Mouse (Mus musculus) midbrain, embryonic 14.5 days (tissue): Measurements from ENCODE around the gene Srpr. TPM values are rescaled to one million over a fixed set of nuclear protein-coding genes. Genes with fewer than 3 reads are reported as not detected.

Experiments
- ATAC-seq: fragments of 200-750 bp; cut with Nextera tagmentation; 2 replicates; pipeline ENCODE4 v1.8.0; 2017; ENCODE audit warnings: moderate number of reproducible peaks, moderate library complexity; ENCODE audit not compliant: low FRiP score, low TSS enrichment
- DNase-seq: peaks from one replicate; pipeline ENCODE4 v3.0.0-alpha.2; 2015
- H3K27ac ChIP-seq: fragments of 300-500 bp; sonication (generic); replicated peaks from 2 replicates; pipeline ENCODE4 v1.5.1; 2014; ENCODE audit warnings: mild to moderate bottlenecking, low read depth, low read length, moderate library complexity
- H3K27me3 ChIP-seq: fragments of 300-500 bp; sonication (generic); 2 replicates; pipeline ENCODE4 v1.6.1; 2014; ENCODE audit warnings: low read length, control low read depth, mixed read lengths; ENCODE audit not compliant: control insufficient read depth, insufficient read depth
- H3K36me3 ChIP-seq: fragments of 300-500 bp; sonication (generic); 2 replicates; pipeline ENCODE4 v1.6.1; 2014; ENCODE audit warnings: low read length, control low read depth; ENCODE audit not compliant: control insufficient read depth, insufficient read depth
- H3K4me1 ChIP-seq: fragments of 300-500 bp; sonication (generic); 2 replicates; pipeline ENCODE4 v1.6.1; 2014; ENCODE audit warnings: mild to moderate bottlenecking, antibody characterized with exemption, low read length, control low read depth; ENCODE audit not compliant: control insufficient read depth, insufficient read depth
- H3K4me2 ChIP-seq: fragments of 300-500 bp; sonication (generic); 2 replicates; pipeline ENCODE4 v1.6.1; 2014; ENCODE audit warnings: mild to moderate bottlenecking, low read length, moderate library complexity
- H3K4me3 ChIP-seq: fragments of 300-500 bp; sonication (generic); replicated peaks from 2 replicates; pipeline ENCODE4 v1.5.1; 2014; ENCODE audit warnings: low read depth, low read length
- H3K9ac ChIP-seq: fragments of 300-500 bp; sonication (generic); replicated peaks from 2 replicates; pipeline ENCODE4 v1.6.1; 2014; ENCODE audit warnings: mild to moderate bottlenecking, low read length, moderate library complexity
- H3K9me3 ChIP-seq: fragments of 300-500 bp; sonication (generic); 2 replicates; pipeline ENCODE4 v1.6.1; 2016; ENCODE audit warnings: low read length, control low read depth, mixed read lengths; ENCODE audit not compliant: control insufficient read depth
- WGBS: fragments of 180-500 bp; shearing (Covaris S2); extraction: QIAGEN DNeasy Blood & Tissue Kit; methylation state at CpG from one replicate; pipeline ENCODE4 v1.1.7; 2014; 5-methylcytosine and 5-hydroxymethylcytosine counted together
- polyA plus RNA-seq: library from polyadenylated mRNA; unstranded; fragments of >200 nt; fragmentation: Nextera tagmentation; extraction: Ambion mirVana; gene quantifications from 2 replicates; pipeline ENCODE4 v1.2.1, GENCODE M21; 2014

Srpr gene
- polyA plus RNA-seq, 1 experiment from 2014 or later: 72.5 TPM

- 99% methylated on average over 3 of the region's 3 CpGs for WGBS
- H3K27me3 ChIP-seq: no peaks in the 10 kb centered on the region
- H3K9ac ChIP-seq: no peak overlapping the region
- no peak overlapping the region for H3K27ac ChIP-seq
- H3K36me3 ChIP-seq: peaks cover 53% of the 10 kb centered on the region
- no peaks in the 10 kb centered on the region for H3K9me3 ChIP-seq
- H3K4me2 ChIP-seq: no peak overlapping the region
- no peaks in the 10 kb centered on the region for H3K4me1 ChIP-seq
- no peak for DNase-seq
- H3K4me3 ChIP-seq: no peak overlapping the region
- ATAC-seq: no peak
These were observed 23.5 kb downstream of the Srpr start for GRCm38 (mm10) chr9:35223466-35223865.

GRCm38 (mm10) chr9:35228671-35229070, 28.7 kb downstream of the Srpr start:
- Histone ChIP-seq H3K9ac (no peak overlapping the region), H3K4me2 (no peak overlapping the region), H3K4me1 (no peaks in the 10 kb centered on the region), H3K9me3 (no peaks in the 10 kb centered on the region), H3K27me3 (no peaks in the 10 kb centered on the region), H3K4me3 (no peak overlapping the region), H3K36me3 (peaks cover 34% of the 10 kb centered on the region), H3K27ac (no peak overlapping the region)
- 94% methylated on average over 3 of the region's 3 CpGs for WGBS
- no peak for ATAC-seq
- no peak for DNase-seq

GRCm38 (mm10) chr9:35235996-35236395, 36.0 kb downstream of the Srpr start:
- Histone ChIP-seq H3K9me3 (no peaks in the 10 kb centered on the region), H3K4me2 (no peak overlapping the region), H3K27me3 (no peaks in the 10 kb centered on the region), H3K36me3 (peaks cover 35% of the 10 kb centered on the region), H3K27ac (no peak overlapping the region), H3K9ac (no peak overlapping the region), H3K4me3 (no peak overlapping the region), H3K4me1 (no peaks in the 10 kb centered on the region)
- WGBS: 53% methylated on average over 3 of the region's 3 CpGs
- ATAC-seq (no peak), DNase-seq (no peak)

GRCm38 (mm10) chr9:35238371-35238770, 38.4 kb downstream of the Srpr start:
- Histone ChIP-seq H3K36me3 (peaks cover 20% of the 10 kb centered on the region), H3K4me3 (no peak overlapping the region), H3K9me3 (no peaks in the 10 kb centered on the region), H3K4me2 (no peak overlapping the region), H3K27ac (no peak overlapping the region), H3K4me1 (no peaks in the 10 kb centered on the region), H3K27me3 (no peaks in the 10 kb centered on the region), H3K9ac (no peak overlapping the region)
- DNase-seq: no peak
- ATAC-seq: no peak
- WGBS: 98% methylated on average over 1 of the region's 1 CpGs

GRCm38 (mm10) chr9:35238915-35239571, 39.1 kb downstream of the Srpr start:
- peaks cover 18% of the 10 kb centered on the region for H3K36me3 ChIP-seq
- WGBS: 87% methylated on average over 6 of the region's 6 CpGs
- H3K4me3 ChIP-seq: no peak overlapping the region
- no peaks in the 10 kb centered on the region for H3K4me1 ChIP-seq
- no peak overlapping the region for H3K27ac ChIP-seq
- no peak overlapping the region for H3K4me2 ChIP-seq
- no peaks in the 10 kb centered on the region for H3K27me3 ChIP-seq
- no peak overlapping the region for H3K9ac ChIP-seq
- no peak for ATAC-seq
- no peak for DNase-seq
- H3K9me3 ChIP-seq: no peaks in the 10 kb centered on the region

GRCm38 (mm10) chr9:35239734-35240133, 39.8 kb downstream of the Srpr start:
- no peak overlapping the region for H3K9ac ChIP-seq
- no peak for DNase-seq
- no peak for ATAC-seq
- no peak overlapping the region for H3K4me3 ChIP-seq
- no peak overlapping the region for H3K27ac ChIP-seq
- H3K36me3 ChIP-seq: peaks cover 12% of the 10 kb centered on the region
- no peaks in the 10 kb centered on the region for H3K9me3 ChIP-seq
- no peak overlapping the region for H3K4me2 ChIP-seq
- H3K27me3 ChIP-seq: no peaks in the 10 kb centered on the region
- 76% methylated on average over 1 of the region's 1 CpGs for WGBS
- H3K4me1 ChIP-seq: no peaks in the 10 kb centered on the region

- ATAC-seq (no peak), DNase-seq (no peak)
- Histone ChIP-seq H3K9ac (no peak overlapping the region), H3K27me3 (no peaks in the 10 kb centered on the region), H3K4me2 (no peak overlapping the region), H3K27ac (no peak overlapping the region), H3K9me3 (no peaks in the 10 kb centered on the region), H3K4me3 (no peak overlapping the region), H3K4me1 (no peaks in the 10 kb centered on the region), H3K36me3 (0 out of 2 replicates have a peak, but pooled peaks cover 6% of the 10 kb centered on the region)
- WGBS: 96% methylated on average over 2 of the region's 2 CpGs
These were observed 47.4 kb downstream of the Srpr start for GRCm38 (mm10) chr9:35247405-35247804.

GRCm38 (mm10) chr9:35249476-35249875, 49.5 kb downstream of the Srpr start:
- peak; percentile 37 for DNase-seq
- no peak overlapping the region for H3K27ac ChIP-seq

GRCm38 (mm10) chr9:35257365-35257764, 57.4 kb downstream of the Srpr start:
- H3K4me2 ChIP-seq: no peak overlapping the region
- no peaks in the 10 kb centered on the region for H3K9me3 ChIP-seq
- no peak for ATAC-seq
- 0 out of 2 replicates have a peak, but pooled peaks cover 2% of the 10 kb centered on the region for H3K36me3 ChIP-seq
- no peak for DNase-seq
- no peak overlapping the region for H3K4me3 ChIP-seq
- H3K27ac ChIP-seq: no peak overlapping the region
- WGBS: 96% methylated on average over 7 of the region's 7 CpGs
- H3K9ac ChIP-seq: no peak overlapping the region
- H3K4me1 ChIP-seq: no peaks in the 10 kb centered on the region
- H3K27me3 ChIP-seq: no peaks in the 10 kb centered on the region

More at GRCm38 (mm10) chr9:35249476-35249875, 49.5 kb downstream of the Srpr start:
- Histone ChIP-seq H3K4me3 (no peak overlapping the region), H3K4me2 (no peak overlapping the region), H3K36me3 (0 out of 2 replicates have a peak, but pooled peaks cover 3% of the 10 kb centered on the region), H3K27me3 (no peaks in the 10 kb centered on the region), H3K9me3 (no peaks in the 10 kb centered on the region), H3K4me1 (no peaks in the 10 kb centered on the region), H3K9ac (no peak overlapping the region)
- ATAC-seq: no peak
